Mouse (Mus musculus): ENCODE measurements at regions not wholly inside any gene's neighbourhood (a gene's known extent, or its start where the extent isn't known, plus 50 kb on each side); places are given as distances from the start of the nearest gene placed in this dataset.

DNA sequence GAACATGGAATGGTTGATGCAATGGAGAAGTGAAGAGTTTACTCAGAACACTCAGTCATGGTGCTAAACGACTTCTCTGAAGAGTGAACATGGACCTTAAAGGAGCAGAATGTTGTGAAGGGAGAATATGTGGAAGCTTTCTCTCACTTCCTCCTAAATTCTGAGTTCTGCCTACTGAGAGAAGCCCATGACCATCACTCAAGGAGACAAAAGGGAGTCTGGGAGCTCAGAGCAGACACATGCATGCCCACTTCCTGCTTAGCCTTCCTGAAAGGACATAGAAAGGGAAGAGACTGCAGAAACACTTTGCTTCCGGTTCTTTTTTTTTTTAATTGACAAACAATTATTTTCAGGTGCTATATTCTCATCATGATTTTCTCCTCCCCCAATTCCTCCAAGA lies 166.1 kb upstream of the Prkcq start:
- TF ChIP-seq CTCF (IDR thresholded peaks at IDR 0.05; ENCODE audit: borderline replicate concordance, insufficient read depth, low read depth, low read length), result no peak
- TF ChIP-seq POLR2A (IDR thresholded peaks at IDR 0.05; ENCODE audit: borderline replicate concordance, insufficient read depth, low read length), result no peak
